Mouse (Mus musculus) brain, embryonic 14.5 days (tissue): ENCODE measurements around the gene Gm19426.

Source experiments
- CTCF ChIP-seq: fragments of 200-500 bp; IDR thresholded peaks from 2 replicates; pipeline ENCODE4 v1.5.1; 2012; ENCODE audit warnings: inconsistent platforms, mild to moderate bottlenecking, moderate library complexity, borderline replicate concordance; ENCODE audit not compliant: insufficient read depth, insufficient read length; ENCODE audit errors: extremely low read depth
- POLR2A ChIP-seq: fragments of 200-500 bp; IDR thresholded peaks from 2 replicates; pipeline ENCODE4 v1.6.1; 2012; ENCODE audit warnings: mild to moderate bottlenecking, inconsistent platforms, borderline replicate concordance; ENCODE audit not compliant: poor library complexity, insufficient read depth, insufficient read length, severe bottlenecking; ENCODE audit errors: extremely low read depth

GRCm38 (mm10) chr2:84756245-84756644 is 12.8 kb upstream of the Gm19426 start:
- TF ChIP-seq POLR2A, result no peak
- no peak for TF ChIP-seq CTCF
